Mouse (Mus musculus): ENCODE measurements around the gene Fam172a. TPM values are rescaled to one million over a fixed set of nuclear protein-coding genes. Genes with fewer than 3 reads are reported as not detected.

Fam172a gene
- polyA plus RNA-seq, 1 experiment from 2014 or later: 39.8 TPM

DNA sequence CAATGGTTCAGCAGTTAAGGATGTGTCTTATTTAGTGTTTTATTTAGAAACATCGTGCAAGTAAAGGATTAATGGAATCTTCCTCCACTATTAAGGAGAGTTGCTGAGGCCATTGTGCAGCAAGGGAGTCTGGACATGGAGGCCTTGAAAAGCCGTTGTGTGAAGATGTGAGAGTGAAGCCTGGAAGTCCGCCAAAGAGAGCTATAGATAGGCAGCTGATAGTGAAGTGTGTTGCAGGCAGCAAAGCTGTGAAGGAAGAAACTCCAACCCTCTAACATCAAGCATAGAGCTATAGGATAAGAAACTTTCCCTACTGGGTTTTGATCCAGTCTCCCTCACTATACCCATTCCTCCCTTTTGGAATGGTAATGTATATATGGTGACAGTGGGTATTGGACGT is 385.9 kb downstream of the Fam172a start:
- no peak overlapping the region for H3K27ac ChIP-seq
- no peak overlapping the region for H3K4me2 ChIP-seq
- no peaks in the 10 kb centered on the region for H3K27me3 ChIP-seq
- WGBS: 91% methylated on average over 4 of the region's 4 CpGs
- H3K9ac ChIP-seq: no peak overlapping the region
- H3K4me1 ChIP-seq: no peaks in the 10 kb centered on the region
- no peak overlapping the region for H3K4me3 ChIP-seq
- no peaks in the 10 kb centered on the region for H3K9me3 ChIP-seq
- ATAC-seq (ENCODE audit: insufficient number of reproducible peaks, insufficient read depth, low FRiP score, low TSS enrichment, low read depth): no peak
- no peaks in the 10 kb centered on the region for H3K36me3 ChIP-seq

DNA sequence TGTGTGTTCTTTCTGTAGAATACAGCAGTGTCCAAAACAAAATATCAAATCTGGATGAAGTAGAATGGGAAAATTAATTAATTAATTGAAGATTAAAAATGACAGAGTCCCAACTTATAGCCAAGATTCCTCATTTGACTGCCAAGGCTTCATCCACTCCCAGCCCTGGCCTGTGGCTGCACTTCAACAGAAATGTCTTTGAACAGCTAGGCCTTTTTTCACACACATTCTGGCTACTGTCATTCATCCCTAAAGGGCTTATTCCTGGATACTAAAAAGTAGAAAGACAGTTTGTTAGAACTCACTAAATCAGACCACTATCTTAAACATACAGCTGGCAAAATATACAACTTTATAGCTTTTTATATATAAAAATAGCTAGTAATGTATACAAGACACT is 388.9 kb downstream of the Fam172a start:
- Histone ChIP-seq H3K4me2 (no peak overlapping the region), H3K9me3 (no peaks in the 10 kb centered on the region), H3K36me3 (no peaks in the 10 kb centered on the region), H3K4me1 (no peaks in the 10 kb centered on the region), H3K4me3 (no peak overlapping the region), H3K9ac (no peak overlapping the region), H3K27ac (no peak overlapping the region), H3K27me3 (no peaks in the 10 kb centered on the region)
- no peak for ATAC-seq (ENCODE audit: insufficient number of reproducible peaks, insufficient read depth, low FRiP score, low TSS enrichment, low read depth)

DNA sequence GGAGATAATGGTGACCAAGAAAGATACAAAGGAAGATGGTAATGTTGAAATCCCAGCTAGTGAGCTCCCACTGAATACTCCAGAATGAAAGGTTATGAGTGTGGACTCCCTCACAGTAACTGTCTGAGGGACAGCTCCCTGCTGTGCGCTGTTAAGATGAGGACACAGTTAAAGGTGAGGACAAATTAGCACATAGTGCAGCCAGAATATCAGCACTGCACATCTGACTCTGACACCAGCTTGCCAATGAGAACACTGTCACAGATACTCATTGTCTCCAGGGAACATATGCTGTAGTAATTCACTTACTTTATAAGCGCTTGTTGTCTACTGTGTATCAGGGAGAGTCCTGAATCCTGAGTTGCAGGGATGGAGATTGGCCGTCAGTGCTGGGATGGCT is 390.1 kb downstream of the Fam172a start:
- H3K4me3 ChIP-seq: no peak overlapping the region
- no peak overlapping the region for H3K4me2 ChIP-seq
- H3K27ac ChIP-seq: no peak overlapping the region
- no peak for ATAC-seq (ENCODE audit: insufficient number of reproducible peaks, insufficient read depth, low FRiP score, low TSS enrichment, low read depth)
- WGBS: 87% methylated on average over 3 of the region's 3 CpGs
- H3K36me3 ChIP-seq: no peaks in the 10 kb centered on the region
- no peak overlapping the region for H3K9ac ChIP-seq
- H3K9me3 ChIP-seq: no peaks in the 10 kb centered on the region
- no peaks in the 10 kb centered on the region for H3K27me3 ChIP-seq
- no peaks in the 10 kb centered on the region for H3K4me1 ChIP-seq

DNA sequence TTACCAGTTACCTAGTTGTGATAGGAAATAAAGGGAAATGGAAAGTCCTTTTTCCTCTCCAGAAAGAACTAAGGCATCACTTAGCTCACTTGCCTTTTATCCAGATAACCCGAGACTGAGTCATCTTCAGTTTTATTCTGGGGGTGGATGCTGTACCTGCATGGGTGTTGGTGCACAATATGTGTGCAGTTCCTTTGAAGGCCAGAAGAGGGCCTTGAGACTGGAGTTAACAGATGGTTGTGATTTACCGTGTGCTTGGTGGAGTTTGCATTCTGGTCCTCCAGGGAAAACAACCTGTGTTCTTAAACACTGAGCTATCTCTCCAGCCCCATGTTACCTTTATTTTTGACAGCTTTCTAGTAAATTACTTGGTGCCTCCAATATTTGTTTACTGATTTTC is 392.5 kb downstream of the Fam172a start:
- Histone ChIP-seq H3K9ac (no peak overlapping the region), H3K4me1 (no peaks in the 10 kb centered on the region), H3K27ac (no peak overlapping the region), H3K36me3 (no peaks in the 10 kb centered on the region), H3K4me2 (no peak overlapping the region), H3K9me3 (no peaks in the 10 kb centered on the region), H3K27me3 (no peaks in the 10 kb centered on the region), H3K4me3 (no peak overlapping the region)
- 80% methylated on average over 2 of the region's 2 CpGs for WGBS
- no peak for ATAC-seq (ENCODE audit: insufficient number of reproducible peaks, insufficient read depth, low FRiP score, low TSS enrichment, low read depth)

DNA sequence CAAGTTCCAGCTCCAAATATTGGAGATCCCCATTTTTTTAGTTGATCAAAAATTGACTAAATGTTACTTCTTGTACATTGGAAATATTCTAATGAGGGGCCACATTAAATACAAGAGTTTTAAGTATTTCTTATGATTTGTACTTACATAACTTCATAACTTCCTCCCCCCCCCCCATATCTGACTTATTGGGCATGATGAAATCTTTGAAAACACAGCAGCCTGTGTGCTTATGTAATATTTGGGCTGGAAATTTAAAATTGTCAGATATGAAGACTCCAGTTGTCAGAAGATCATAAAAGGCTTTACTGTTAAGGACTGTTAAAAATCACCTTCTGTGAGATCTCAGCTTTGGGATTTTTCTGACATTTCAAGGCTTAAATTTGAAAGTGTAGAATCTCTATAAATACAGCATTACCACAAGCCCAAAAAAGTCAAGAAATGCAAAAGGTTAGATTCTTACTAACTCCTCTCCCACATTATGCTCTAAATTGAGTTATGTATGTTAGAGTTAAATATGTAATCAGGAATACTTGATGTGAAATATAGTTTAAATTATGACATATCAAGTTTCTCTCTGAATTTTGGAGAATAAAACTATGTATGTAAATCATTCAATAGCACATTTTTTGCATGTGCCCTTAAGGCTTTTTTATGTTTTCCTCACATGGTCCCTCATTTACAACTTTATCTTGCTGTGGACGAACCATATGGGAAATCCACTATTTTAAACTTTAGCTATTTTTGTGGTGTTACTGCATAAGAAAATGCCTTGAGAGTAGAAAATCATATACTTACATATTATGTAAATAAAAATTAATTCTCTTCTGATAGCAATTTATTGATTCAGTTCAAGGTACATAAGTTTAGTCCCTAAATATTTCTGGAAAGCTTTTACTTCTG is 393.5 kb downstream of the Fam172a start:
- no peak for ATAC-seq (ENCODE audit: insufficient number of reproducible peaks, insufficient read depth, low FRiP score, low TSS enrichment, low read depth)
- H3K27ac ChIP-seq: no peak overlapping the region
- H3K4me3 ChIP-seq: no peak overlapping the region
- no peak overlapping the region for H3K4me2 ChIP-seq
- H3K36me3 ChIP-seq: no peaks in the 10 kb centered on the region
- 74% methylated on average over 1 of the region's 1 CpGs for WGBS
- no peak overlapping the region for H3K9ac ChIP-seq
- no peaks in the 10 kb centered on the region for H3K27me3 ChIP-seq
- no peaks in the 10 kb centered on the region for H3K9me3 ChIP-seq
- H3K4me1 ChIP-seq: no peaks in the 10 kb centered on the region

DNA sequence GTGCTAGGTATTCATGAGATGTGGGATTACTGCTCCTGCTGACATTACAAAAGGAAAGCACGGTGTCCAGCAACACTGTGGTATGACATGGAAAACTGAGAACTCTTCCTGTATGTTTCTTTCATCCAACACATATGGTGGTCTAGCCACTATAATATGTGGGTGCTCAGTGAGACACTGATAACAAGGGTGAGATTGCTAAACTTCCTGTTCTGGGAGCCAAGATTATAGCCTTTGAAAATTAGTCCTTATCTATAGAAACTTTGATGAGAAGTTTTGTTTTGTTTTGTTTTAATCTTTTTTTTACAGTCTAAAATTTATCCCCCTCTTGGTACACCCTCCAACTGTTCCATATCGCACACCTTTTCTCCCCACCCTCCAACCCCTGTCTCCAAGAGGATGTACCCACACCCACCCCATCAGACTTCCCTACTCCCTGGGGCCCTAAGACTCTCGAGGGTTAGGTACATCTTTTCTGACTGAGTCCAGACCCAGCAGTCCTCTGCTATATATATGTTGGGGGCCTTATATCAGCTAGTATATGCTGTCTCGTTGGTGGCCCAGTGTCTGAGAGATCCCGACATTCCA is 397.1 kb downstream of the Fam172a start:
- Histone ChIP-seq H3K9me3 (no peaks in the 10 kb centered on the region), H3K27me3 (no peaks in the 10 kb centered on the region), H3K36me3 (no peaks in the 10 kb centered on the region), H3K27ac (no peak overlapping the region), H3K4me3 (no peak overlapping the region), H3K4me1 (no peaks in the 10 kb centered on the region), H3K9ac (no peak overlapping the region), H3K4me2 (no peak overlapping the region)
- ATAC-seq (ENCODE audit: insufficient number of reproducible peaks, insufficient read depth, low FRiP score, low TSS enrichment, low read depth): no peak
- WGBS: 77% methylated on average over 5 of the region's 5 CpGs

DNA sequence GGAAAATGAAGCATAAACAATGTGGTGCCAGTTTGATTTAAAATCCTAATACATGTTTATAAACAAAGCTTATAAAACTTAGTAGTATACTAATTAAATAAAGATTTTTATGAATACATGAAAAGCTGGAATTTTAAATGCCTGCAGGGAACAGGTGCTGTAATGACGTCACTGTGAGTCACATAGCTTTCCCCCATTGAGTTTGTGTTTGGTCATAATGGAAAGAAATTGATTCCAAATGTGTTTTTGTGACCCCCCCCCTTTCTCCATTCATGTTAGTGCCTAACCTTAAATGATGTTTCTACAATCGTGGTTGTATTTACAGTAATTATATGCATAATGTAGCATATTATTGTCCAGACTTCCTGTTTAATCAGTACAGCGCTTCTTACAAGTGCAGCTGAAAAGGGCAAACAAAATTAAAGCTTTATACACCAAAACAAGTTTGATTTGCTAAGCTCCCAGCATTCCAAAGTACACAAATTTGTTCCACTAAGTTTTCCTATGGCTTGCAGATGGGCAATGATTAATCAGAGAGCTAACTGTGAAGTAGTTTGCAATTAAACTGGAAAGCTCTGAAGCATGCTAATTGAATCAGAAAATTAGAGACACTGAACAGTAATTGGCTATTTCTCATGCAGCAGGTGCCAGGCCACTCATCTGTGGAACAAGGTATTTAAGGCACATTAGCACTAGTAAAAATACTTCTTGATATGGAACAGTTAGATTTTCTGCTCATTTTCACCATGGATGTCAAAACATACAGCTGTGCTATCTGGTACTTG is 398.1 kb downstream of the Fam172a start:
- no peaks in the 10 kb centered on the region for H3K4me1 ChIP-seq
- no peaks in the 10 kb centered on the region for H3K9me3 ChIP-seq
- H3K27ac ChIP-seq: no peak overlapping the region
- H3K9ac ChIP-seq: no peak overlapping the region
- no peaks in the 10 kb centered on the region for H3K27me3 ChIP-seq
- no peak for ATAC-seq (ENCODE audit: insufficient number of reproducible peaks, insufficient read depth, low FRiP score, low TSS enrichment, low read depth)
- WGBS: 19% methylated on average over 3 of the region's 3 CpGs
- H3K4me2 ChIP-seq: no peak overlapping the region
- H3K4me3 ChIP-seq: no peak overlapping the region
- no peaks in the 10 kb centered on the region for H3K36me3 ChIP-seq

DNA sequence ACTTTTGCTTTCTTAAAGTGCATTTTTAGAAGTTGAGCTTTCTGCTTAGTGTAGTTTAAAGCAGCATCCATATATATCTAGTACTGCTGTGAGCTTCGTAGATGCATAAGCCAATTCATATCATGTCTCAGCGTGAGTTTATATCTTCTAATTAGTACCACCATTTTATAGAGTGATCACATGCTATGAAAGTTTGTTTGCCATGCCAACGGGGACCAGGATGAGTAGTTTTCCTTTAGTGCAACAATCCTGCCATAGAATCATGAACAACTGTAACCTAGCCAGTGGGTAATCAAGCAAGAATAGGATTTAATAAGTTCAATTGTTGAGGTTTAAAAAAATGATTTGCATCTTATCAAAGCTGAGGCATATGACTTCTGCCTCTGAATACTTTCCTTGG is 398.8 kb downstream of the Fam172a start:
- Histone ChIP-seq H3K36me3 (no peaks in the 10 kb centered on the region), H3K9ac (no peak overlapping the region), H3K27me3 (no peaks in the 10 kb centered on the region), H3K9me3 (no peaks in the 10 kb centered on the region), H3K4me2 (no peak overlapping the region), H3K4me1 (no peaks in the 10 kb centered on the region), H3K27ac (no peak overlapping the region), H3K4me3 (no peak overlapping the region)
- no peak for ATAC-seq (ENCODE audit: insufficient number of reproducible peaks, insufficient read depth, low FRiP score, low TSS enrichment, low read depth)
- WGBS: 73% methylated on average over 3 of the region's 3 CpGs

DNA sequence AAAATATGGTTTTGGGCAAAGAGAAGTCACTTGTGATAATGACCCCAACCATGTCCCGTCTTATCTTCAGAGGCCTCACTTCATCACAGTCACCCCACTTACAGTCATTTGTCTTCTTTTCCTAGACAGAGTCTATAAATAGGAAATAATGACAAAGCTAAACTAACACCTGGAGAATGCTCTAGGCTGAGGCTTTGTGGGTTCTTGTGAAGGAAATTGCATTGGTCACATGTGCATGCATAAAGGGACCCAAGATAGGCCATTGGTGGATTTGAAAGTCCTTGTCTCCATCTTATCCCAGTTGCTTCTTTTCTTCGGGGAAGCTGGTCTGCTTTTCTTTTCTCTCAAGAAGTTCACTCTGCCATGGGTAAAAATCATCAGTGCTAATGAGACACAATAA is 400.5 kb downstream of the Fam172a start:
- WGBS: 61% methylated on average over 2 of the region's 2 CpGs
- H3K27me3 ChIP-seq: no peaks in the 10 kb centered on the region
- H3K4me3 ChIP-seq: no peak overlapping the region
- H3K9ac ChIP-seq: no peak overlapping the region
- H3K4me2 ChIP-seq: no peak overlapping the region
- no peaks in the 10 kb centered on the region for H3K9me3 ChIP-seq
- H3K27ac ChIP-seq: no peak overlapping the region
- H3K36me3 ChIP-seq: no peaks in the 10 kb centered on the region
- ATAC-seq (ENCODE audit: insufficient number of reproducible peaks, insufficient read depth, low FRiP score, low TSS enrichment, low read depth): no peak
- no peaks in the 10 kb centered on the region for H3K4me1 ChIP-seq

DNA sequence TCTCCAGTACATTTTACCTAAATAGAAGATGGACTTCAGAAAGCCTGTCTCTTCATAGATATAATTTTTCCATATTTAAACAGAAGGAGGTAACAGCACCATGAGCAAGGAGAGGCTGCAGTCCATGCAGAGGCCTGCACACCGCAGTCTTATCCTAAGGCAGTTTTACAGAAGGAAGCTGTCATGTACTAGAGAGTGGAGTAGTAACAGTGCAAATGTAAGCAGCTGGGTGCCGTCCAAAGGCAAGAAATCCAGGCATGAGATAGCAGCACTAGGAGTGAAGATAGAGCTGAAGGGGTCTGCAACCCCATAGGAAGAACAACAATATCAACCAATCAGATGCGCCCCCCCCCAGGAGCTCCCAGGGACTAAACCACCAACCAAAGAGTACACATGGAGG is 403.0 kb downstream of the Fam172a start:
- H3K27me3 ChIP-seq: no peaks in the 10 kb centered on the region
- H3K36me3 ChIP-seq: no peaks in the 10 kb centered on the region
- no peak overlapping the region for H3K9ac ChIP-seq
- no peak overlapping the region for H3K4me3 ChIP-seq
- H3K9me3 ChIP-seq: no peaks in the 10 kb centered on the region
- ATAC-seq (ENCODE audit: insufficient number of reproducible peaks, insufficient read depth, low FRiP score, low TSS enrichment, low read depth): no peak
- WGBS: 74% methylated on average over 3 of the region's 3 CpGs
- H3K4me1 ChIP-seq: no peaks in the 10 kb centered on the region
- no peak overlapping the region for H3K27ac ChIP-seq
- H3K4me2 ChIP-seq: no peak overlapping the region

DNA sequence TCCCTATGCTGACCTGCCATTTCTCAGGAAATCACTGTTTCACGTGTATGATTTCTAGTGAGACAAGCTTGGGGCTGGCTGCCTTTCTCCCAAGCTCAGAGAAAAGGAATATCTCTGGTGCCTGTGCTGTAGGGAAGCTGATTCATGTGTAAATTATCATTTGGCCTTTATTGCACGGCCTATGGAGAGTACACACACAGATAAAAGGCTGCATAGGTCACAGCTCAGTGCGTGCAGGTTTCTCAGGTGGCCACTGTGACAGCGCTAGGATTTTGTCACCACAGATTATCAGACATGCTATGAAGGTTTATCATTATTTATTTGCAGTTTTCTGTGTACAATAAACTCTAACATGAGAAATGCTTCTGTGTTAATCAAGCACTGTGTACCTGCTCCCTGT is 408.8 kb downstream of the Fam172a start:
- H3K4me2 ChIP-seq: no peak overlapping the region
- no peak overlapping the region for H3K9ac ChIP-seq
- ATAC-seq (ENCODE audit: insufficient number of reproducible peaks, insufficient read depth, low FRiP score, low TSS enrichment, low read depth): no peak
- no peak overlapping the region for H3K4me3 ChIP-seq
- no peaks in the 10 kb centered on the region for H3K27me3 ChIP-seq
- H3K4me1 ChIP-seq: no peaks in the 10 kb centered on the region
- WGBS: 86% methylated on average over 4 of the region's 4 CpGs
- no peak overlapping the region for H3K27ac ChIP-seq
- H3K9me3 ChIP-seq: no peaks in the 10 kb centered on the region
- H3K36me3 ChIP-seq: no peaks in the 10 kb centered on the region

DNA sequence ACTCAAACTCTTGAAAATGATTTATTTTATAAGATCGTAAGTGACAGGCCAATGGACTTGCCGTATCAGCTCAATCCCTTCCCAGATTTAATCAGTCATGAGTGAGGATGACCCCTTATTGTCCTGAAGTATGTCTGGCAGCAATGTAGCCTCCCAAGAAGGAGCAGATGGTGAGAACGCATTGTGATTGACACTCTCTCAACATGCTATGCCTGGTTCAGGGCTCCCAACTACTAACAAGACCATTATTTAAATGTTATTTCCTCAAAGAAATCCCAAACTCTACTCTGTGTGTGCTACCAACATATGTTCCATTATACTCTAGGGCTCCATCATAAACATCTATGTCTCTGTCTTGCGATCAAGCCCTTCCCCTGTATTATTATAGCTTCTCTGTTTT is 412.1 kb downstream of the Fam172a start:
- no peak overlapping the region for H3K4me2 ChIP-seq
- WGBS: 95% methylated on average over 4 of the region's 4 CpGs

More for the DNA sequence above, 412.1 kb downstream of the Fam172a start:
- H3K36me3 ChIP-seq: no peaks in the 10 kb centered on the region
- no peaks in the 10 kb centered on the region for H3K4me1 ChIP-seq
- H3K27me3 ChIP-seq: no peaks in the 10 kb centered on the region
- H3K9ac ChIP-seq: no peak overlapping the region
- H3K4me3 ChIP-seq: no peak overlapping the region
- H3K9me3 ChIP-seq: no peaks in the 10 kb centered on the region
- H3K27ac ChIP-seq: no peak overlapping the region
- ATAC-seq (ENCODE audit: insufficient number of reproducible peaks, insufficient read depth, low FRiP score, low TSS enrichment, low read depth): no peak
